Mouse (Mus musculus) activated CD4-positive, CD25-positive, alpha-beta regulatory T cell, adult 4 months (primary cell): ENCODE measurements around the gene Epb41l1. TPM values are rescaled to one million over a fixed set of nuclear protein-coding genes. Genes with fewer than 3 reads are reported as not detected.
"Not testable (repeated sequence)": the region's sequence is repeated elsewhere in the genome, so short reads cannot be mapped to it uniquely, and the experiment has no call there.

ENCODE experiments used
- ATAC-seq: one replicate; pipeline ENCODE4 v1.8.0; 2017
- polyA plus RNA-seq, 2 experiments: library from polyadenylated mRNA; unstranded; fragments of 100-300 nt; shearing (Covaris generic); gene quantifications; one replicate each; pipeline ENCODE4 v1.2.1; 2017

The Epb41l1 gene
- polyA plus RNA-seq, 2 experiments from 2014 or later, result 0.19 to 0.24 TPM

DNA sequence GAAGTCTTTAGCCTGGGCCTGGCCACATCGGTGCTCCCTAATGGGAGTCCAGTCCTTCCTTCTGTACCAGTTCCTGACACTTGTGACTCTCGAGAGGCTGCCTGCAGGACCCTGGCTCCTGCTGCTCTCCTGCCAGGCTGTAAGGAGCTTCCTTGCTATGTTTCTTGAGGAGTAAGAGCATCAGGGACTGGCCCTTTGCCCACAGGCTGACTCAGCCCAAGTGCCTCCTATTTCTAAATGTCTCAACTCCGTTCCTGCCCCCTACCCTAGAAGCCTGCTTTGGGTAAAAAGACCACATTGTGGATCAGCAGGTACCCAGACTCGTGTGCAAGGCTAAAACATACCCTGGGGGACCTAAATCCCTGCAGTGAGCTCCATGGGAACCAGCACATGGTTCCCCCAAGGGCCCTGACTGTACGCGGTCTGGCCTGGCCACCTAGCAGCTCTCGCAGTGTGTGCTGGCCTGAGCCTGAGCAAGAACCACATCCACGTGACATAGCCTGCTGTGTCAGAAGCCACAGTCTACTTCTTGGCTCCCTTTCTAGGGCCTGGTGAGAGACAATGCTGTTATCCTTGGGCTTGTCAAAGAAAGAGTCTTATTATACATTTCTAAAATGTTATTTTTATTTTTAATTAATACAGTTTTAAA is 67.6 kb downstream of the Epb41l1 start:
- no peak for ATAC-seq

DNA sequence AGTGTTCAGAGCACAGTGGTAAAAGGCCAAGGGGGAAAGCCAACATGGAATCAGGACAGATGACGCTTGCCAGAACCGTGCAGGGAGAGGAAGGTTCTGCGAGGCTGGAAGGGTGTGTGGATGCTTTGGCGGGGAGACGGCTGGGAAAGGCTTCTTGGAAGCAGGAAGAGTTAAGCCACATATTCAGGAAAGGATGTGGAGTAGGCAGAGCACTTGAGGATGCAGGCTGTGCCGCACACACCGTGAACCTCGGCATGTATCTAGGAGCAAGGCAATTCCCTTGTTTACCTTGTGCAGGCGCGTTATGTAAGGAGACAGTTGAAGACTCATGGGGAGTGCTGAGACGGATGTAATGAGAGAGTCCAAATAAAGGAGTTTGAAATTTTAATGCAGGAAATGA is 69.5 kb downstream of the Epb41l1 start:
- ATAC-seq, result no peak

GRCm38 (mm10) chr2:156491796-156492195 is 71.1 kb downstream of the Epb41l1 start:
- no peak for ATAC-seq

DNA sequence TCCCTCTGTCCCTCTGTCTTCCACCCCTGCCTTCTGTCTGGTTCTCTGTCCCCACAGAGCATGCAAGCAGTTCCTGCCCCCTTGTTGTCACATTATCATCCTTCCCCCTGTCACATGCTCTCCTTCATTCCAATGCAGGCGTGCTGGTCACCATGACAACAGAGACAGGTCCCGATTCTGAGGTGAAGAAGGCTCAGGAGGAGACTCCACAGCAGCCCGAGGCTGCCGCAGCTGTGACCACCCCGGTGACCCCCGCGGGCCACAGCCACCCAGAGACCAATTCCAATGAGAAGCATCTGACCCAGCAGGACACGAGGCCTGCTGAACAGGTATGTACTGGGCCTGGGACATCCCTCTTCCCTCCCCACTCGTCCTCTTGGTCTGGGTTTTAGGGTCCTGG is 73.1 kb downstream of the Epb41l1 start:
- ATAC-seq, result no peak

GRCm38 (mm10) chr2:156494465-156494864 is 73.8 kb downstream of the Epb41l1 start:
- no peak for ATAC-seq

DNA sequence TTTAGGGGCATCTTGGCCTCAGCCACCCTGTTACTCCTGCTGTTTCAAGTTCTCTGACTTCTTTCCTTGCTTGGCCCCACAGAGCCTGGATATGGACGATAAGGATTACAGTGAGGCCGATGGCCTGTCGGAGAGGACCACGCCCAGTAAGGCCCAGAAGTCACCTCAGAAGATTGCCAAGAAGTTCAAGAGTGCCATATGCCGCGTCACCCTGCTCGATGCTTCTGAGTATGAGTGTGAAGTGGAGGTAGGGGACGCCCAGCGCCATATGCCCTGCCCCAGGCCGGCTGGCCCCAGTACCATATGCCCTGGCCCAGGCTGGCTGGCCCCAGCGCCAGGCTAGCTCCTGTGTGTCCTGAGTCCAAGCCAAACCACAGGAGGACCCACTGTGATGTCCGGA is 74.2 kb downstream of the Epb41l1 start:
- ATAC-seq, result no peak

DNA sequence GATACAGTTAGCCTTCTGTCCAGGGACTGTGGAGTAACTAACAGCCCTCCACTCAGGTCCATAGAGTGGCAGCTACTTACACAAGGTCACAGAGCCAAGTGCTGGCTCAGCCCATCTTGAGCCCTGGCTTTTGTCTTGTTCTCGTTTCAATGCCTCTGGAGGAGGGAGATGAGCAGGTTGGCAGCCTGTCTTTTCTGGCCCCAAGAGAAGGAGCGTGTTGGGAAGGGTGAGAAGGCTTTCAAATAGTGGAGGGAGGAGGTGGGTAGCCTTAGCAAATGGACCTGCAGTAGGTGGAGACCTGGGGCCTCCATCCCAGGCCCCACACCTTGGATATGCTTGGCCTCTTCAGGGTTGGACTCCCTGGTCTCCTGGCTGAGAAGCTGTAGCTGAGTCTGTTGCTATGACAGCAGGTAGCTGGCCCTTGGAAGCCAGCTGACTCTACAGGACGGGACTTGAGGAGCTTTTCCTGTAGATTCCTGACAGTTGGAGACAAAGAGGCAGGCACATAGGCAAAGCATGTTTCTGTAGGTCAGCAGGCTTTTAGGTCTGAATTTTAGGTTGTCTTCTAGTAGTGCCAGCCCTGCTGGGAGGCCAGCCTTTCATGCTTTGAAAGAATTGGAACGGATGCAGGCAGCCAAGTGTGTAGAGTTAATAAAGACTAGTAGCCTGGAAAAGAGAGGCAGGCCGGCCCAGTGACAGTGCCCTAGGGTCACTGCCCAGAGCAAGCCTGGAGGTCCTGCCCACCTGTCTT is 76.3 kb downstream of the Epb41l1 start:
- ATAC-seq, result no peak

DNA sequence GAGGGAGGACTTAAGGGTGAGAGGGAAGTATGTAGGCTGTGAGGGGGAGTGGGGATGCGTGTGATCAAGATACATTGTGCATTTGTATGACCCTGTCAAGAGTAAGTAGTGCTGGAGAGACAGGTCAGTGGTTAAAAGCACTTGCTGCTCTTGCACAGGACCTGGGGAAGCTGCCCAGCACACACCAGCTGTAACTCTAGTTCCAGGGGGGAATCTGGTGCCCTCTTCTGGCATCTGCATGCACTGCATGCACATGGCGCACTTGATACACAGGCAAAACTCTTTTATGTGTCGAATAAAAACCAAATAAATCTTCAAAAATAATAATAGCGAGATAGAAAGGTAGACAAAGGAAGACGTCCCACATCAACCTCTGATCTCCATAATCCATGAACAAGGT is 77.2 kb downstream of the Epb41l1 start:
- ATAC-seq, result no peak

- no peak for ATAC-seq
Observed at GRCm38 (mm10) chr2:156501025-156501424, 80.3 kb downstream of the Epb41l1 start.

GRCm38 (mm10) chr2:156505533-156505932 is 84.8 kb downstream of the Epb41l1 start:
- ATAC-seq, result no peak

DNA sequence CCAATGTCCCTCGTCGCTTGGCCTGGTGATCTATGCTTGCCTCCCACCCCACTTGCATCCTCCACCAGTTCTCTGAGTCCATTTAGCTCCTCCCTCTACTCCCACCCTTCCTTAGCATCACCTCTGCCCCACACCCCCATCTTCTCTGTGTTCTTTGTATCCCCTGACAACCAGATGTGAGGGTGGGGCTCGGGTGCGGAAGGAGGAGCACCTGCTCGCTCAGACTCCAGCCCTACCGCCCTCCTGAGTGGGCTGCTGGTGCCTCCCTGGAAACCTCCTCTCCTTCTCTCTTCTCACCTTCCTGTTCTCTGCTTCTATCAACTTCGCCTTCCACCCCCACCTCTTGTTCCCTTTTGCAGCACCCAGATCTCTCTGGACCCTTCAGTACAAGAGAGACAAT is 91.3 kb downstream of the Epb41l1 start:
- no peak for ATAC-seq

DNA sequence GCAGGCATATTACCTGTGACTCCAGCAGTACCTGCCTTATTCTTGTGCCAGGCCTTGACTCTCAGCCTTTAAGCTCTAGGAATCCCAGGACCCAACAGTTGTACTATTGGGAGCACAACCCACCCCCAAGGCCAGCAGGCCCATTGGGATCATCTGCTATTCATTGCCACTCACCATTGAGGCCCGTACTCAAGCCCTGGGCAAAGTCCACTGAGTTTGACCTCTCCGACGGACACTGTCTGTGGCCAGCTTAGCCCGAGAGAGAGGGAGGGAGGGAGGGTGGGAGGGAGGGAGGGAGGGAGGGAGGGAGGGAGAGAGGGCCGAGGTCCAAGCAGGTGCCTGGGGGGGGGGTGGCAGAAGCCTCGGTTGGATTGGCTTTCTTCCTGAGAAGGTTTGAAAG is 91.9 kb downstream of the Epb41l1 start:
- ATAC-seq, result no peak

DNA sequence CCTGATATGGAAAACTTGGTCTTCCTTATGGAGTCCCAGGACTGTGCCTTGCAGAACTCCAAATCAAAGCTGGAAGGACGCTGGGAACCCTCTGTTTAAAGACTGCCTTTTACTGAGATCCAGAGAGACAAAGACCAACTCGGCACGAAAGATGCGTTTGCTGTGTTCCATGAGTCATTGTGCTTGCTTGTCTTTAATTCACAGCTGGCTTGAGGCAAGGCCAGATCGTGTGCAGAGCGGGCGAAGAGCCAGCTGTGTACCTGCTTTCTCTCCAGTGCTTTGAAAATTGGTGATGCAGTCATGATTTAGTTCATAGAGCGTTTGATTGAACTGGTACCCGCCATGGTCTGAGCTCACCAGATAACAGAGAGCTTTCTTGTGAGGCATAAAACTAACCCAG is 94.4 kb downstream of the Epb41l1 start:
- ATAC-seq, result no peak

DNA sequence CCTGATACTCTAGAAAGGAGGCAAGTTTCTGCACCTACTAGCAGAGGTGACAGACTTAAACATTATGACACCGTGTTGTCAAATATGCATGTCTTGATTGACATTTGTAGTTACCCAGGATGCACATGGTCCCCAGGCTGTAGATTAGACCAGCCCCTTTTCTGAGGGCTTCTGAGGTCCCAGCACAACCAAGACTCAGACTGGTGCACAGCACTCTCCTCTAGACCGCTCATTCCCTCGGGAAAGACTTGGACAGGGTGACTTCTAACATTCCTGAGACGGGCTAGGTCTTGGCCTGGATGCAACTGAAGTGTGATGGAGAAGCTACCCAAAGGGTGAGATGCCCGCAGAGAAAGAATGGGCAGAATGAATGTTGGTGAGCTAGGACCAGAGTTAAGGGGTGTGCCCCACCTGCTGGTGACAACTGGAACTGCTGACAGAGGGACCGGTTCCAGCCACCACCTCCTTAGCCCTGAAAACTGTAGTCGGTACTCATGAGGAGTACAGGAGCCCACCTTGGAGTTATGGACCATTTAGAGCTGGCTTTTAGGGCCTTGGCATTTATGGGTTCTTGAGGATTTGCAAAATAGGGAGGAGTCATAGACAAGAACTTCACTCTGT is 95.0 kb downstream of the Epb41l1 start:
- ATAC-seq, result no peak

DNA sequence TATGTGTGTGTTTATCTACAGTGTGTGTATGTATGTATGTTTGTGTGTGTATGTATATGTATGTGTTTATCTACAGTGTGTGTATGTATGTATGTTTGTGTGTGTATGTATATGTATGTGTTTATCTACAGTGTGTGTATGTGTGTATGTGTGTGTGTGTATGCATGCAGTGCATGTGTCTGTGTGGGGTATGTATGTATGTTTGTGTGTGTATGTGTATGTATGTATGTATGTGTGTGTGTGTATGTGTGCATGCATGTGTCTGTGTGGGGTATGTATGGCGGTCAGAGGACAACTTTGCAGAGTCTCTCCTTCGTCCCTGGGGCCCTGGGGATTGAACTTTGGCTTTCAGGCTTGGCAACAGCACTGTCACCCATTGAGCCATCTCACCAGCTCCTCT is 96.0 kb downstream of the Epb41l1 start:
- not testable (repeated sequence) for ATAC-seq

DNA sequence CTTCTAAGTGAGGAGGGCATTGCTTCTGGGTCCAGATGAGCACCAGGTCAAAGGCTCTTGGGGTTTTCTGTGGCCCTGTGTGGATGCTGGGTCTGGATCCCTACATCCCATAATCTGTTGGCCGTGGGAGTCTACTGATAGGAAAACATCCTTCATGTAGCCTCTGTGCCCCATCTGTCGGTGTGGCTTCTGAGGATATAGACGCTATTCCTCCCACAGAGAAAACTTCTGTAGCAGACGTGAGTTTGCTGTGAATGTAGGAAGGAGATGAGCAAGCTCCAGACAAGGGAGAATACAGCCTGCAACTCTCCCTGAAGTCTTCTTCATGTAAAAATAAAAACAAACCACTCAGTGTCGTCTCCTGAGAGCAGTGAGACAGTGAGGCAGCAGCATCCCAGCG is 97.6 kb downstream of the Epb41l1 start:
- ATAC-seq, result no peak

DNA sequence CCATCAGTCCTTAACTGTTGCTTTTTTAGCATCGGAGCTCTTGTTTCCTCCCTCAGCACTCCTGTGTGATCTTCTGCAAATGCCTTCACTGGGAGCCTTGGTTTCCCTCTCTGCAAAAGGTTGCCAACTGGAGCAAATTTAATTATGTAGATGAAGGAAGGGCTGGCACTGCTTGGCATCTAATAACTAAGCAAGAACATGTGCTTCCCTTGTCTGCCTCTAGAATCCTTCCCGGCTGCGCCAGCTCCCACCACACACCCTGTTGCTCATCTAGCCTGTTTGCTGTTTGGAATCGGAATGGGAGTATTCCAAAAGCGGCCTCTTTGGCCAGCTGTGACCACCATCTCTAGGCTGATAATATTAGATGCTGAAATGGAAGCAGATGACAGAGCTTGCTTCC is 98.9 kb downstream of the Epb41l1 start:
- no peak for ATAC-seq

GRCm38 (mm10) chr2:156522994-156523393 is 102.3 kb downstream of the Epb41l1 start:
- ATAC-seq, result no peak

DNA sequence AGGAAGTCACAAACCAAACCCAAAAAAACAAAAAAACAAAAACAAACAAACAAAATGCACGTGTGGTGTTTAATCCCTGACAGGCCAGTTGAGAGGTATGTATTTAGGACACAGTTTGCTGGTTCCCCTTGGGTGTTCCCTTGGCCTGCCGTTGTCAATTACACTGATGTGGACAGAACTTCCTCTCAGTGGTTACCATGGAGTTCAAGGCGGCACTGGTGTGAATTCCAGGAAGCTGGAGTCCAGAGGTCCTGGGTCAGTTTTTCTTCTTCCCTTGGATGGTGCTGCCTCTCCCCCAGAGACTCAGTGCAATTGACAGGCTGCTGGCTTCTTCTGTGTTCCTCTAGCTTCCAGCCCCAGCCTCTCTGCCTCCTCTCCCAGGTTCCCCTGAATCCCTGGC is 103.4 kb downstream of the Epb41l1 start:
- no peak for ATAC-seq

- no peak for ATAC-seq
Observed at GRCm38 (mm10) chr2:156529726-156530125, 109.0 kb downstream of the Epb41l1 start.

- no peak for ATAC-seq
Observed at GRCm38 (mm10) chr2:156533160-156533559, 112.5 kb downstream of the Epb41l1 start.

GRCm38 (mm10) chr2:156538817-156539555 is 118.3 kb downstream of the Epb41l1 start:
- no peak for ATAC-seq

GRCm38 (mm10) chr2:156540991-156541390 is 120.3 kb downstream of the Epb41l1 start:
- no peak for ATAC-seq
